Mouse (Mus musculus) spleen, adult 10 weeks (tissue): ENCODE results near the gene Serpind1. TPM values are rescaled to one million over a fixed set of nuclear protein-coding genes. Genes with fewer than 3 reads are reported as not detected.

Experiments
- polyA plus RNA-seq: library from polyadenylated mRNA; stranded (reverse); fragments of 350-450 nt; fragmentation: Illumina TruSeq; extraction: RNeasy Lipid Tissue Mini Kit (QIAGEN cat#74804); gene quantifications from one replicate; pipeline ENCODE4 v1.2.3, GENCODE M21; 2015; ENCODE audit warnings: low replicate concordance; ENCODE audit not compliant: insufficient read depth

The Serpind1 gene
- 0.11 TPM for polyA plus RNA-seq

DNA sequence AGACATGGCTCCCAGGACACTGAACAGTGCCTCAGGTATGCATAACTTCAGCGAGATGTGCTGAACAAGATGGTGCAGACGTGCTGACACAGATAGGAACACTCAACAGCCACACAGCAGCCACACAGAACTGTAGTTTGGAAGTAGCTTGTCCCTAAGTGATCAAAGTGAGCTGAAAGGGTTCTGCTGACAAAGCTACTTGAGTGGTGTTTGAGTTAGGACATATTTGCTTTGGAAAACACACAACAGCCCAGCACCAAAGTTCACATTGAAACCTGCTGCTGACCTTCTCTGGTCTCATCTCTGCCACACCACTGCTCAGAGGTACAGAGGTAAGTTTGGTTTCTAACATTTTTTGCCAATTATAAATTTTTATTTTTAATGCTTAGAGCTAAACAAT is at the start of gene Serpind1:
TSS of gene Serpind1 (plus strand) at position 256 of the 400 bp plus-strand sequence.

Other genes with a start within 250 kb of the Serpind1 start
- 141 TPM for gene Ppil2, start 220.1 kb upstream of the Serpind1 start, polyA plus RNA-seq
- gene 2610318N02Rik, start 206.2 kb upstream of the Serpind1 start, polyA plus RNA-seq, result 5.1 TPM
- gene Sdf2l1, start 199.0 kb upstream of the Serpind1 start, polyA plus RNA-seq, result 43.7 TPM
- gene Ydjc, start 186.8 kb upstream of the Serpind1 start, polyA plus RNA-seq, result 2.1 TPM
- gene Ccdc116, start 184.1 kb upstream of the Serpind1 start, polyA plus RNA-seq, result 1.4 TPM
- 194 TPM for gene Ube2l3, start 128.7 kb upstream of the Serpind1 start, polyA plus RNA-seq
- gene Rimbp3, start 122.8 kb upstream of the Serpind1 start, polyA plus RNA-seq, result 0.04 TPM
- 1.0 TPM for gene Hic2, start 97.8 kb upstream of the Serpind1 start, polyA plus RNA-seq
- gene Tmem191c, start 55.3 kb upstream of the Serpind1 start, polyA plus RNA-seq, result 7.9 TPM
- 84.8 TPM for gene Snap29, start 74.6 kb downstream of the Serpind1 start, polyA plus RNA-seq
- gene Pi4ka, start 74.9 kb downstream of the Serpind1 start, polyA plus RNA-seq, result 96.5 TPM
- 51.0 TPM for gene Crkl, start 120.6 kb downstream of the Serpind1 start, polyA plus RNA-seq
- gene Aifm3, start 158.2 kb downstream of the Serpind1 start, polyA plus RNA-seq, result not detected
- gene Lztr1, start 177.3 kb downstream of the Serpind1 start, polyA plus RNA-seq, result 43.9 TPM
- gene Thap7, start 199.8 kb downstream of the Serpind1 start, polyA plus RNA-seq, result 8.5 TPM
- gene Lrrc74b, start 229.9 kb downstream of the Serpind1 start, polyA plus RNA-seq, result 0.15 TPM
- 0.22 TPM for gene P2rx6, start 230.5 kb downstream of the Serpind1 start, polyA plus RNA-seq